Mouse (Mus musculus) C2C12 (cell line): ENCODE data around the gene Irgc1. TPM values are rescaled to one million over a fixed set of nuclear protein-coding genes. Genes with fewer than 3 reads are reported as not detected.
"Not testable (repeated sequence)": the region's sequence is repeated elsewhere in the genome, so short reads cannot be mapped to it uniquely, and the experiment has no call there.

Source experiments
- H3K27me3 ChIP-seq: one replicate; pipeline ENCODE4 v1.6.1; 2011; ENCODE audit not compliant: control insufficient read depth, insufficient read depth, insufficient read length
- H3K36me3 ChIP-seq: one replicate; pipeline ENCODE4 v1.6.1; 2011; ENCODE audit not compliant: control insufficient read depth, insufficient read depth
- H3K4me3 ChIP-seq: one replicate; pipeline ENCODE4 v1.5.1; 2011; ENCODE audit warnings: mild to moderate bottlenecking, control low read depth; ENCODE audit not compliant: poor library complexity, insufficient read depth, severe bottlenecking
- H3K79me2 ChIP-seq: one replicate; pipeline ENCODE4 v1.6.1; 2011; ENCODE audit not compliant: control insufficient read depth, insufficient read depth
- H3K79me3 ChIP-seq: one replicate; pipeline ENCODE4 v1.6.1; 2011; ENCODE audit warnings: low read depth, control low read depth
- H3ac ChIP-seq: one replicate; pipeline ENCODE3; 2011; ENCODE audit warnings: low read depth; ENCODE audit not compliant: control insufficient read depth, insufficient read length
- CEBPB ChIP-seq: IDR thresholded peaks from one replicate; pipeline ENCODE4 v1.6.1; 2011; ENCODE audit warnings: low read depth, mild to moderate bottlenecking, control low read depth, moderate library complexity
- CTCF ChIP-seq: IDR thresholded peaks from one replicate; pipeline ENCODE4 v1.5.1; 2011; ENCODE audit not compliant: control insufficient read depth, insufficient read depth, insufficient read length
- FOSL1 ChIP-seq: IDR thresholded peaks from one replicate; pipeline ENCODE4 v1.8.0; 2011; ENCODE audit warnings: mild to moderate bottlenecking, low read length; ENCODE audit not compliant: poor library complexity, insufficient read depth, severe bottlenecking
- MAX ChIP-seq: IDR thresholded peaks from one replicate; pipeline ENCODE4 v1.6.1; 2011; ENCODE audit warnings: mild to moderate bottlenecking, control low read depth
- MYOD1 ChIP-seq: IDR thresholded peaks from one replicate; pipeline ENCODE4 v1.6.1; 2011; ENCODE audit warnings: low read depth; ENCODE audit not compliant: control insufficient read depth, insufficient read length
- MYOG ChIP-seq: IDR thresholded peaks from one replicate; pipeline ENCODE4 v1.6.1; 2011; ENCODE audit not compliant: control insufficient read depth, insufficient read length; ENCODE audit errors: extremely low read depth
- USF1 ChIP-seq: IDR thresholded peaks from one replicate; pipeline ENCODE4 v1.6.1; 2011; ENCODE audit warnings: low read depth, mild to moderate bottlenecking, control low read depth, moderate library complexity
- polyA plus RNA-seq: library from polyadenylated mRNA; unstranded; fragments of >200 nt; fragmentation: generic; extraction: Trizol; gene quantifications from one replicate; pipeline ENCODE4 v1.2.1, GENCODE M21; 2012; ENCODE audit warnings: missing spikeins

Irgc1 gene
- polyA plus RNA-seq, 1 experiment: 0.33 TPM

GRCm38 (mm10) chr7:24402851-24403250 lies 49.2 kb downstream of the Irgc1 start:
- H3K4me3 ChIP-seq: no peak overlapping the region
- peaks cover 4% of the 10 kb centered on the region for H3K79me3 ChIP-seq
- TF ChIP-seq MYOD1 (no peak), FOSL1 (no peak), USF1 (no peak), CTCF (no peak), MAX (no peak), CEBPB (no peak), MYOG (no peak)
- H3K27me3 ChIP-seq: no peaks in the 10 kb centered on the region
- peaks cover 9% of the 10 kb centered on the region for H3K36me3 ChIP-seq
- no peak overlapping the region for H3ac ChIP-seq
- H3K79me2 ChIP-seq: peaks cover 36% of the 10 kb centered on the region

GRCm38 (mm10) chr7:24400489-24400888 lies 51.6 kb downstream of the Irgc1 start:
- H3K4me3 ChIP-seq, H3ac ChIP-seq, H3K79me3 ChIP-seq, H3K36me3 ChIP-seq, H3K27me3 ChIP-seq: not testable (repeated sequence)
- peaks cover 36% of the 10 kb centered on the region for H3K79me2 ChIP-seq

- Histone ChIP-seq H3K36me3 (no peaks in the 10 kb centered on the region), H3K27me3 (no peaks in the 10 kb centered on the region), H3K79me2 (peaks cover 36% of the 10 kb centered on the region), H3K4me3 (peak overlapping the region; percentile 44), H3K79me3 (peaks cover 4% of the 10 kb centered on the region), H3ac (peak overlapping the region; percentile 30)
- TF ChIP-seq MYOD1 (no peak), CTCF (no peak), FOSL1 (no peak), CEBPB (no peak), USF1 (no peak), MYOG (no peak), MAX (no peak)
Measured at GRCm38 (mm10) chr7:24400082-24400452, 52.0 kb downstream of the Irgc1 start.

- H3K4me3 ChIP-seq: peak within 1 kb of the TSS; percentile 44
- no peaks in the 10 kb centered on the region for H3K36me3 ChIP-seq
- TF ChIP-seq MAX: peak; percentile 40
- TF ChIP-seq FOSL1: no peak
- no peak for TF ChIP-seq MYOD1
- TF ChIP-seq CEBPB: no peak
- peak within 1 kb of the TSS; percentile 86 for H3ac ChIP-seq
- H3K79me2 ChIP-seq: peaks cover 36% of the 10 kb centered on the region
- peaks cover 4% of the 10 kb centered on the region for H3K79me3 ChIP-seq
- H3K27me3 ChIP-seq: no peaks in the 10 kb centered on the region
Measured at GRCm38 (mm10) chr7:24399256-24400081, 52.6 kb downstream of the Irgc1 start, which contains the start of gene Smg9. Gene Smg9, plus strand, starts transcription at chr7:24399619.

GRCm38 (mm10) chr7:24398364-24398913 lies 53.7 kb downstream of the Irgc1 start:
- Histone ChIP-seq H3ac (no peak overlapping the region), H3K79me2 (peaks cover 40% of the 10 kb centered on the region), H3K36me3 (no peaks in the 10 kb centered on the region), H3K27me3 (no peaks in the 10 kb centered on the region), H3K4me3 (no peak overlapping the region), H3K79me3 (peaks cover 6% of the 10 kb centered on the region)
- TF ChIP-seq USF1: no peak

GRCm38 (mm10) chr7:24396832-24397231 lies 55.3 kb downstream of the Irgc1 start:
- Histone ChIP-seq H3ac (no peak overlapping the region), H3K79me3 (peaks cover 10% of the 10 kb centered on the region), H3K27me3 (no peaks in the 10 kb centered on the region), H3K4me3 (no peak overlapping the region), H3K36me3 (no peaks in the 10 kb centered on the region), H3K79me2 (peaks cover 44% of the 10 kb centered on the region)
- TF ChIP-seq MYOG: no peak
- no peak for TF ChIP-seq MAX
- no peak for TF ChIP-seq MYOD1
- TF ChIP-seq CEBPB: no peak
- no peak for TF ChIP-seq CTCF
- no peak for TF ChIP-seq USF1
- TF ChIP-seq FOSL1: no peak
